Mouse (Mus musculus) CH12.LX (cell line): Measurements from ENCODE around the gene Espn. TPM values are rescaled to one million over a fixed set of nuclear protein-coding genes. Genes with fewer than 3 reads are reported as not detected.

Experiments used
- DNase-seq: peaks from one replicate; pipeline ENCODE4 v3.0.0-alpha.2; 2013; ENCODE audit errors: extremely low read depth
- H3K27ac ChIP-seq: 2 replicates; pipeline ENCODE4 v1.5.1; 2012; ENCODE audit warnings: low read depth, mild to moderate bottlenecking, control low read depth, moderate library complexity; ENCODE audit not compliant: insufficient read depth
- H3K27me3 ChIP-seq: replicated peaks from 2 replicates; pipeline ENCODE3; 2012; ENCODE audit warnings: inconsistent platforms
- H3K36me3 ChIP-seq, 2 experiments: replicated peaks in 1 of 2; 2 replicates each; pipeline versions ENCODE3 to v1.6.1; 2012; ENCODE audit warnings: inconsistent platforms in 1 of 2, low read length in 1 of 2, mild to moderate bottlenecking in 1 of 2, mixed read lengths in 1 of 2, moderate library complexity in 1 of 2; ENCODE audit not compliant: control insufficient read depth in 1 of 2, insufficient read depth in 1 of 2
- H3K4me1 ChIP-seq, 2 experiments: 2 replicates each; pipeline ENCODE4 v1.6.1; 2012; ENCODE audit warnings: inconsistent platforms in 1 of 2, moderate library complexity in 1 of 2; ENCODE audit not compliant: insufficient read depth in 2 of 2, control insufficient read depth in 1 of 2
- H3K4me2 ChIP-seq: 2 replicates; pipeline ENCODE4 v1.6.1; 2012; ENCODE audit warnings: low read depth, mild to moderate bottlenecking, control low read depth; ENCODE audit not compliant: poor library complexity, insufficient read depth, severe bottlenecking
- H3K4me3 ChIP-seq, 3 experiments: fragments of 150-350 bp in 1 of 3; sonication (generic) in 1 of 3; replicated peaks in 1 of 3; 2 replicates each; pipeline versions ENCODE3 to v1.5.1; 2011 to 2012; ENCODE audit warnings: low read depth in 2 of 3, low read length in 2 of 3, mild to moderate bottlenecking in 2 of 3, moderate library complexity in 2 of 3, control low read depth in 1 of 3, improper control_type of control experiment in 1 of 3, inconsistent platforms in 1 of 3, mixed read lengths in 1 of 3; ENCODE audit not compliant: poor library complexity in 1 of 3
- H3K79me2 ChIP-seq: replicated peaks from 2 replicates; pipeline ENCODE4 v1.6.1; 2012; ENCODE audit warnings: mild to moderate bottlenecking, moderate library complexity; ENCODE audit not compliant: control insufficient read depth, poor library complexity, insufficient read depth, severe bottlenecking; ENCODE audit errors: extremely low read depth
- H3K9ac ChIP-seq: 2 replicates; pipeline ENCODE4 v1.6.1; 2012; ENCODE audit warnings: low read depth, mild to moderate bottlenecking, control low read depth, moderate library complexity; ENCODE audit not compliant: insufficient read depth
- H3K9me3 ChIP-seq: replicated peaks from 2 replicates; pipeline ENCODE3; 2012; ENCODE audit warnings: low read length, inconsistent platforms, mixed read lengths
- BHLHE40 ChIP-seq: IDR thresholded peaks from 2 replicates; pipeline ENCODE4 v1.6.1; 2011; ENCODE audit warnings: mild to moderate bottlenecking, low read depth, low read length, improper control_type of control experiment
- CHD2 ChIP-seq: IDR thresholded peaks from 2 replicates; pipeline ENCODE4 v1.6.1; 2011; ENCODE audit warnings: low read length, improper control_type of control experiment
- CTCF ChIP-seq, 2 experiments: IDR thresholded peaks in 1 of 2; conservative IDR thresholded peaks in 1 of 2; 2 replicates each; pipeline ENCODE4 v1.5.1; 2011 to 2012; ENCODE audit warnings: low read depth in 2 of 2, low read length in 2 of 2, improper control_type of control experiment in 1 of 2, inconsistent platforms in 1 of 2, mild to moderate bottlenecking in 1 of 2, moderate library complexity in 1 of 2
- E2F4 ChIP-seq: IDR thresholded peaks from 2 replicates; pipeline ENCODE4 v1.6.1; 2011; ENCODE audit warnings: low read depth, low read length, improper control_type of control experiment; ENCODE audit not compliant: insufficient replicate concordance
- ELF1 ChIP-seq: IDR thresholded peaks from 2 replicates; pipeline ENCODE4 v1.6.1; 2014; ENCODE audit warnings: low read depth, mild to moderate bottlenecking, inconsistent platforms, low read length, improper control_type of control experiment
- ETS1 ChIP-seq: conservative IDR thresholded peaks from 2 replicates; pipeline ENCODE4 v1.6.1; 2012; ENCODE audit warnings: low read depth, mild to moderate bottlenecking, inconsistent platforms, low read length, improper control_type of control experiment, moderate library complexity
- HCFC1 ChIP-seq: IDR thresholded peaks from 2 replicates; pipeline ENCODE4 v1.6.1; 2012; ENCODE audit warnings: low read depth, mild to moderate bottlenecking, inconsistent platforms, low read length, improper control_type of control experiment
- IRF4 ChIP-seq: IDR thresholded peaks from 2 replicates; pipeline ENCODE4 v1.6.1; 2014; ENCODE audit warnings: low read depth, mild to moderate bottlenecking, inconsistent platforms, low read length, improper control_type of control experiment
- JUN ChIP-seq: IDR thresholded peaks from 2 replicates; pipeline ENCODE4 v1.6.1; 2011; ENCODE audit warnings: low read depth, mild to moderate bottlenecking, low read length, improper control_type of control experiment, moderate library complexity; ENCODE audit not compliant: insufficient read depth
- MAX ChIP-seq: IDR thresholded peaks from 2 replicates; pipeline ENCODE4 v1.6.1; 2011; ENCODE audit warnings: low read length, improper control_type of control experiment
- MAZ ChIP-seq: IDR thresholded peaks from 2 replicates; pipeline ENCODE4 v1.6.1; 2012; ENCODE audit warnings: low read depth, mild to moderate bottlenecking, inconsistent platforms, low read length, improper control_type of control experiment, moderate library complexity
- MEF2A ChIP-seq: IDR thresholded peaks from 2 replicates; pipeline ENCODE4 v1.6.1; 2014; ENCODE audit warnings: low read depth, mild to moderate bottlenecking, inconsistent platforms, low read length, improper control_type of control experiment, borderline replicate concordance
- MXI1 ChIP-seq: IDR thresholded peaks from 2 replicates; pipeline ENCODE4 v1.6.1; 2011; ENCODE audit warnings: mild to moderate bottlenecking, low read depth, low read length, improper control_type of control experiment
- NELFE ChIP-seq: IDR thresholded peaks from 2 replicates; pipeline ENCODE4 v1.6.1; 2011; ENCODE audit warnings: low read depth, low read length, improper control_type of control experiment
- NRF1 ChIP-seq: IDR thresholded peaks from 2 replicates; pipeline ENCODE4 v1.6.1; 2014; ENCODE audit warnings: low read depth, mild to moderate bottlenecking, inconsistent platforms, low read length, improper control_type of control experiment, moderate library complexity
- POLR2A ChIP-seq: IDR thresholded peaks from 2 replicates; pipeline ENCODE4 v1.6.1; 2011; ENCODE audit warnings: low read depth, mild to moderate bottlenecking, improper control_type of control experiment, low read length
- POLR2AphosphoS2 ChIP-seq: IDR thresholded peaks from 2 replicates; pipeline ENCODE4 v1.6.1; 2011; ENCODE audit warnings: low read depth, low read length, improper control_type of control experiment
- RAD21 ChIP-seq: IDR thresholded peaks from 2 replicates; pipeline ENCODE4 v1.6.1; 2011; ENCODE audit warnings: low read depth, mild to moderate bottlenecking, low read length, improper control_type of control experiment, moderate library complexity
- RCOR1 ChIP-seq: conservative IDR thresholded peaks from 2 replicates; pipeline ENCODE4 v1.6.1; 2012; ENCODE audit warnings: low read depth, mild to moderate bottlenecking, inconsistent platforms, low read length, improper control_type of control experiment
- USF1 ChIP-seq: IDR thresholded peaks from 2 replicates; pipeline ENCODE4 v1.6.1; 2014; ENCODE audit warnings: low read depth, mild to moderate bottlenecking, inconsistent platforms, low read length, improper control_type of control experiment
- ZC3H11A ChIP-seq: IDR thresholded peaks from 2 replicates; pipeline ENCODE4 v1.6.1; 2012; ENCODE audit warnings: low read depth, mild to moderate bottlenecking, inconsistent platforms, low read length, improper control_type of control experiment
- ZKSCAN1 ChIP-seq: IDR thresholded peaks from 2 replicates; pipeline ENCODE4 v1.6.1; 2012; ENCODE audit warnings: low read depth, inconsistent platforms, low read length, improper control_type of control experiment, borderline replicate concordance
- ZNF384 ChIP-seq: IDR thresholded peaks from 2 replicates; pipeline ENCODE4 v1.6.1; 2012; ENCODE audit warnings: low read depth, low read length, improper control_type of control experiment, inconsistent platforms
- dilution Hi-C: fragments of 300-500 bp; cut with MboI; formaldehyde crosslinking; loops from 2 replicates; pipeline ENCODE4 v1.14.3; 2020; ENCODE audit warnings: low sequenced_read_pairs; ENCODE audit not compliant: extremely low pct_unique_long_range_greater_than_20kb, extremely low pct_ligation_motif_present
- in situ Hi-C: fragments of 300-500 bp; cut with MboI; formaldehyde crosslinking; loops from 3 replicates; pipeline ENCODE4 v1.14.3; 2019; ENCODE audit warnings: low sequenced_read_pairs, low pct_ligation_motif_present, low pct_unique_long_range_greater_than_20kb, mixed read lengths
- polyA plus RNA-seq: library from polyadenylated mRNA; unstranded; fragments of >175 nt; gene quantifications from 2 replicates; pipeline ENCODE4 v1.2.1, GENCODE M21; 2012; ENCODE audit warnings: low read depth; ENCODE audit not compliant: insufficient read length
- total RNA-seq, 2 experiments: library from RNA; depleted of rRNA; stranded (reverse); fragments of 300-350 nt in 1 of 2; fragments of >200 nt in 1 of 2; gene quantifications; 2 replicates each; pipeline ENCODE4 v1.2.3; 2012 to 2014

The Espn gene
- total and polyA plus RNA-seq, 3 experiments, result 0.25 TPM; not detected in 2

- Histone ChIP-seq H3K9ac (no peak overlapping the region), H3K79me2 (no peaks in the 10 kb centered on the region), H3K4me3 (no peak overlapping the region), H3K36me3 (no peaks in the 10 kb centered on the region), H3K27ac (no peak overlapping the region), H3K27me3 (peaks cover 85% of the 10 kb centered on the region), H3K9me3 (peaks cover 8% of the 10 kb centered on the region), H3K4me1 (peaks cover 7 to 24% of the 10 kb centered on the region in 2 experiments), H3K4me2 (no peak overlapping the region)
- dilution Hi-C loops (no loop called here), in situ Hi-C loops (no loop called here)
- TF ChIP-seq JUN (no peak), NELFE (no peak), CTCF (conservative IDR thresholded peaks at IDR 0.05 in 1 of 2, IDR thresholded peaks at IDR 0.05 in 1 of 2; ENCODE audit: low read depth in 2 of 2, low read length in 2 of 2) (no peak), E2F4 (no peak), ETS1 (no peak), MXI1 (no peak), RCOR1 (no peak), RAD21 (no peak), HCFC1 (no peak), ZNF384 (no peak)
- DNase-seq, result no peak
These were observed 38.1 kb downstream of the Espn start for GRCm38 (mm10) chr4:152114080-152114479.

GRCm38 (mm10) chr4:152112329-152112728 lies 39.8 kb downstream of the Espn start:
- no peak overlapping the region for H3K27ac ChIP-seq
- no peak for DNase-seq
- dilution Hi-C loops, result no loop called here
- H3K9ac ChIP-seq, result no peak overlapping the region
- H3K4me2 ChIP-seq, result no peak overlapping the region
- no peaks in the 10 kb centered on the region for H3K79me2 ChIP-seq
- peaks cover 76% of the 10 kb centered on the region for H3K27me3 ChIP-seq
- H3K4me1 ChIP-seq, result peaks cover 7 to 24% of the 10 kb centered on the region in 2 experiments
- in situ Hi-C loops, result no loop called here
- no peak overlapping the region for H3K4me3 ChIP-seq
- peaks cover 0 to 3% of the 10 kb centered on the region in 2 experiments for H3K36me3 ChIP-seq
- TF ChIP-seq IRF4 (no peak), RCOR1 (no peak), USF1 (no peak), MAX (no peak), MEF2A (no peak), POLR2A (no peak), NELFE (no peak), NRF1 (no peak), MAZ (no peak), BHLHE40 (no peak), ZKSCAN1 (no peak), POLR2AphosphoS2 (no peak), ZC3H11A (no peak), ZNF384 (no peak), CHD2 (no peak), ELF1 (no peak)
- TF ChIP-seq, all 38 proteins: peak for 0
- H3K9me3 ChIP-seq, result peaks cover 8% of the 10 kb centered on the region
